Mouse (Mus musculus) left cerebral cortex, adult 2 months (tissue): Measurements from ENCODE around the gene Nt5c3b. TPM values are rescaled to one million over a fixed set of nuclear protein-coding genes. Genes with fewer than 3 reads are reported as not detected.

Source experiments
- DNase-seq, 2 experiments: peaks; one replicate each; pipeline ENCODE4 v3.0.0; 2021 to 2022; ENCODE audit warnings: low spot score in 2 of 2, mixed read lengths in 1 of 2; ENCODE audit errors: extremely low spot score in 1 of 2
- H3K27ac ChIP-seq: fragments of 200-600 bp; 2 replicates; pipeline ENCODE4 v1.8.1; 2022
- H3K4me3 ChIP-seq: fragments of 200-600 bp; 2 replicates; pipeline ENCODE4 v1.8.1; 2022
- CTCF ChIP-seq: fragments of 200-600 bp; IDR thresholded peaks from 2 replicates; pipeline ENCODE4 v1.8.1; 2022; ENCODE audit warnings: antibody characterized with exemption, mild to moderate bottlenecking, moderate library complexity
- intact Hi-C: fragments of 180-260 bp; cut with DNase I; formaldehyde crosslinking; loops from one replicate; pipeline ENCODE4 v1.15.1; 2025
- total RNA-seq, 2 experiments: library from RNA; stranded (reverse); gene quantifications; 2 replicates each; pipeline ENCODE4 v1.2.3; 2021

Gene Nt5c3b
- total RNA-seq, 2 experiments from 2014 or later: 48.4 to 64.1 TPM

DNA sequence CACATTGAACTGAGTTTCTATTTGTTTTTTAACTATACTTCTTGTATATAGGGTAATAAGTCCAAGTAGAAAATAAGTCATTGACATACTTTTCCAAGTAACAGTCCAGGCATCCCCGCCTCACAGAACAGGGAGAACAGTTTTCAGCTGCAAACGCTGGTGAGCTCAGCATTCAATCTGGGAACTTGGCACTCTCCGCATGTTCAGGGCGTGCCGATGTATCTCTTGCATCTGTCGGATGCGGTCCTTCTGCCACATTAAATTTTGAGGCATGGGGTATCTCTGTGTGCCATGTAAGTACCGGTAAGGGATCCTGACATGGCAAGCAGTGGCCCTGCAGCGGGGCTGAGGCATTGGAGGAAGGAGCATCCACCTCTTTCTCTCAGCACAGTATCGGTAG, 21.1 kb upstream of the Nt5c3b start:
- intact Hi-C loops: no loop called here

DNA sequence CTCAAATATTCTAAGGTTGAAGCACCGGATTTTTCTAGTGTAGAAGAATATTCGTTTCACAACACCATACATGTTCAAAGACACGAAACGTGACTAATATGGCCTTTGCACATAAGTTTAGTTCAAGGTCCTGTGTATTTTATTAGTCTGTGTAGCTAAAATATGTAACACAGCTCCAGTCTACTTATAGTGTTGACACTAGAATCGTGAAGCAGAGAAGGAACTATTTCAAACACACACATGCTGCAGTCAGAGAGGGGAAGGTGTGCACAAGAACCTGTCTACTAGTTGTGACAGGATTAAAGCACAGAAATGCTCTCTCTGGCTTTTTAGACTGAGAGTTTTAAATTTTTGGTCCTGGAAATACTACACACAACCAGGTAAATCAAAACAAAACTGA, 16.1 kb upstream of the Nt5c3b start:
- DNase-seq: no peak
- Histone ChIP-seq H3K27ac (no peak overlapping the region), H3K4me3 (no peak overlapping the region)
- intact Hi-C loops: no loop called here
- no peak for TF ChIP-seq CTCF

More for the DNA sequence above, 21.1 kb upstream of the Nt5c3b start:
- Histone ChIP-seq H3K27ac (no peak overlapping the region), H3K4me3 (no peak overlapping the region)
- TF ChIP-seq CTCF: no peak
- DNase-seq: no peak

DNA sequence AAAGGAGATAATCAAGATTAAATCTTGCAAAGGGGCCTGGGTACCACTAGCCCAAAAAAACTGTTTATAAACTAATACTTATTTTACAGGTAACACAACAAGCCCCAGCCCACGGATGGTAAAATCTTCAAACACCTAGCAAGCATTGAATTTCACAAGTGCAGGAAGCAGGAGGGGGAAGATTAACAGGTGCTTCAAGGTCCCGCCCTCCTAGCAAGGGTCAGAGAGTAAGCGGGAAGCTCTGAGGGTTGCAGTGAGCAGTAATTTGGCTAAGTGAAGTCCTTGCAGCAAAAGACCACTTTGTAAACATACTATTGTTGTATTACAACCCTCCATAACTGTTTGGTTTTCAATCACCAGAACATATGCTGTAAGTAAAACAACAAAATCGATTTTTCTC, 15.6 kb upstream of the Nt5c3b start:
- no peak for TF ChIP-seq CTCF
- intact Hi-C loops: no loop called here
- Histone ChIP-seq H3K4me3 (no peak overlapping the region), H3K27ac (no peak overlapping the region)
- DNase-seq: no peak

DNA sequence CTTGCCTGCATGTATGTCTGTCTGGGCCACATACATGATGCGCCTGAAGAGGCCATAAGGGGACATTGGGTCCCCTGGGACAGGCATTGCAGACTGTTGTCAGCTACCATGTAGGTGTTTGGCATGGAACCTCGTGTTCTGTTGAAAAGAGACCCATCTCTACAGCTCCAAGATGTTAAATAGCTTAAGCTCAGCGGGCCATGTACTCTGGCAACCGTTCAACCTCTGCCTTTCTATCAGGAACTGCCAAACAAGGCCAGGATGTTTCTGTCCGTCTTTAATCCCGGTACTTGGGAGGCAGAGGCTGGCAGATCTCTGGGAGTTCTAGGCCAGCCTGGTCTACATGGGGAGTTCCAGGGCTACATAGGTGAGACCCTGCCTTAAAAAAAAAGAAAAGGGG, 1.0 kb upstream of the Nt5c3b start:
- no peak overlapping the region for H3K4me3 ChIP-seq
- intact Hi-C loops: no loop called here
- no peak for DNase-seq
- no peak for TF ChIP-seq CTCF
- no peak overlapping the region for H3K27ac ChIP-seq

DNA sequence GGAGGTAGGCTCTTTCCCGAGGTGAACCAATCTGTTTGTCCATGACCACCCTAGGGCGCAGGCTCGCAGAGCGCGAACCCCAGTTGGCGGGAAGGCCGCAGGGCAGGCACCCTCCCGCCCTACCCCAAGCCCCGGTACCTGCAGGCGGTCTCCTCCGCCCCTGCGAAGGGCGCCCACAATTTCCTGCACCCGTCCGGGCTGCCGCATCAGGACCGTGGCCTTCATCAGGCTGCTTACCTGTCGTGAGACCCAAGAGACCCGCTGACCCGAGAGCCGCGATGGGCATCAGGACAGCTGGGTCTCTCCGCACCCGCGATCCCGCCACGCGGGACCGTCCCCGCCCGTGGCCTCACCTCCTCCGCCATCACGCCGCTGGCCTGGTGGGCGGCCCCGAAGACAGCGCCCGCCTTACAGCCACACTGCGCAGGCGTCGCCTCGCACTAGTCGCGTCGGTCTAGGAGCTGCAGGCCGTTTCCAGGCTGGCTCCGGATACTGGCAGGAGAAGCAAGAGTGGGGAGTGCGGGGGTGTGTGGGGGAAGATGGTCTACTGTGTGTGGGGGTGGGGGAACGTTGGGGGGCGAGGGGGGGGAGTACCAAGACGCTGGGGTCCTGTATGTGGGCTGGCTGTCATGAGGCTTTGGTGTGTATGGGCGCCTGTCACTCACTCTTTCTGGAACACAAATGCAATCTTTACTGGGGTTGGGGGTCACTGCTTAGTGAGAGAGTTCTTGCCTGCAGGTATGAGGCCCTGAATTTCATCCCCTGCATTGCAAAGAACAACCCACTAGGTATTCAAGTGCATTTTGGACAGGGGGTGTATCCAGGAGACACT, 701 bp downstream of the Nt5c3b start:
- TF ChIP-seq CTCF: no peak
- intact Hi-C loops: no loop called here

DNA sequence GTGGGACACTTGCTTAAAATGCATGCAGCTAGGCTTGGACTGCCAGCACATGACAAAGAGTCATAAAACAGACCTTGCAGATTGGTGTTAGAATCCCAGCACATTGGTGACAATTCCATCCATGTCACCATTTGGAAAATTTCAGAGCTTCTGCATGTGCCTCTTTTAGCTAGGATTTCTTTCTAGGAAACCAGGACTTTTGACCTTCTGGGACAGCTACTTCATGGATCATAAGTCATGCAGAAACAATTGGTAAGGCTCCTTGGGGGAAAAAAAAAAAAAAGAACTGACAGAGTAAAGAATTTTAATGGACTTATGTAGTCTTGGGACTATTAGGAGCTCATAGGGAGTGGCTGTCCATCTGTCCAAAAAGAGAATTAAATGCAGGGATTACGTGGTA, 3.7 kb downstream of the Nt5c3b start:
- Histone ChIP-seq H3K4me3 (no peak overlapping the region), H3K27ac (no peak overlapping the region)
- no peak for TF ChIP-seq CTCF
- no peak for DNase-seq
- intact Hi-C loops: no loop called here

More for the DNA sequence above, 701 bp downstream of the Nt5c3b start:
- H3K4me3 ChIP-seq: peak overlapping the region; percentile 72
- H3K27ac ChIP-seq: peak overlapping the region; percentile 91
- peak; percentile 84 for DNase-seq

DNA sequence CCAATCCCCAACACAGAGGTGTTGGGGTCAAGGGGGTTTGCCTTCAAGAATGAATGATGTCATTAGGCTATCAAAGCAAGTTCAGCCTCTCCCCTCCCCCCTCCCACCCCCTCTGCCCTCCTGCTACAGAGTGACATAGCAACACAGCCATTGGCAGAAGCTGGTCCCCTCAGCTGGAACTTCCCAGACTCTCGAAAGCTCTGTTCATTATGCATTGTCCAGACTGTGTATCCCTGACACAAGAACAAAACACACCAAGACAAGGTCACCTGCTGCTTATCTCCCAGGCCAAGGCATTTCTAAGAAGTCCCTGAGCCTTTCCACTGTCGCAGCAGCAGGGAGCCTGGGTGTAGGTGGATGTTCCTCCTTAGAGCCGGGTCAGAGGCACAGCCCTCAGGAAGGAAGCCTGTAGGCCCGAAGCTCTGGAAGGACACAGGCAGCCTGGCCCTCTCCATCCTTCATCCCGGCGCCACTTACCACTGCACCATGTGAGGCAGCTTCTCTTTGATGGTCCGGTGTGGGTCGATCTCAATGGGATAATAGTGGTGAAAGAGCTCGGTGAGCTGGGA, 5.8 kb downstream of the Nt5c3b start:
- no peak for DNase-seq
- no peak for TF ChIP-seq CTCF
- no peak overlapping the region for H3K27ac ChIP-seq
- intact Hi-C loops: no loop called here
- H3K4me3 ChIP-seq: no peak overlapping the region

DNA sequence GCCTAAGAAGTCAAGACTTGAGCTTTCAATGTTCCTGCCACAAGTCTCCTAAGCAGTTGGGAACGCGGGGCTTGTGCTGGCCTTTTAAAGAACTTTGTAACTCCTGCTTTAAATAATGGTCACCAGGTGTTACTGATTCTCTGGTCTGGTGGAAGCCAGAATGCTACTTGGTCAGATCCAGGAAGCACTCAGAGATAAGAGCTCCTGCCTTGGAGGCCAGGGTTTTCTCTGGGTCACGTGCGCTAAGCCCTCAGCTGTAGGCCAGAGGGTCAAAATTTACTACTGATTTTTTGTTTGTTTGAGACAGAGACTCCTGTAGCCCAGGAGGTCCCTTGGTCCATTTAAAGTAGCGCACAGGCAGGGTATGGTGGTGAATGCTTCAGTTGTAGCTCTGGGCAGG, 9.6 kb downstream of the Nt5c3b start:
- no peak for TF ChIP-seq CTCF
- no peak for DNase-seq
- Histone ChIP-seq H3K27ac (no peak overlapping the region), H3K4me3 (no peak overlapping the region)
- intact Hi-C loops: no loop called here

DNA sequence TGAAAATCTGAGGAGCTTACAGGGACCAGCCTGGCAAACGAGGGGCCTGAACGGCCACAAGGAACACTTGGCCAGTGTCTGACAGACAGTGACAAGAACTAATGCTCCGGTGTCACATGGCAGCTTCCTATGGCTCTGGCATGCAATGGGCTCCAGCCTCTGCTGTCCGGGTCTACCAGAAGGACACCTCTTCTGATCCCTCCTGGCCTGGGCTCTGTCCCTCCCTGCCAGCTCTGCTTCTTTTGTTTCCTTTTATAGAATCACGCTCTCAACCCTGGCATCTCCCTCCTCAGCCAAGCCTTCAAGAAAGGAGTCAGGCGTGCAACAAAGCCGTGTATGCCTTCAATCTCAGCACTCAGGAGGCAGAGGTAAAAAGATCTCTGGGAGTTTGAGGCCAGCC, 11.6 kb downstream of the Nt5c3b start:
- peak overlapping the region; percentile 25; the same call in 1 of the 2 replicates for H3K27ac ChIP-seq
- intact Hi-C loops: no loop called here
- no peak for DNase-seq
- H3K4me3 ChIP-seq: no peak overlapping the region
- TF ChIP-seq CTCF: no peak

DNA sequence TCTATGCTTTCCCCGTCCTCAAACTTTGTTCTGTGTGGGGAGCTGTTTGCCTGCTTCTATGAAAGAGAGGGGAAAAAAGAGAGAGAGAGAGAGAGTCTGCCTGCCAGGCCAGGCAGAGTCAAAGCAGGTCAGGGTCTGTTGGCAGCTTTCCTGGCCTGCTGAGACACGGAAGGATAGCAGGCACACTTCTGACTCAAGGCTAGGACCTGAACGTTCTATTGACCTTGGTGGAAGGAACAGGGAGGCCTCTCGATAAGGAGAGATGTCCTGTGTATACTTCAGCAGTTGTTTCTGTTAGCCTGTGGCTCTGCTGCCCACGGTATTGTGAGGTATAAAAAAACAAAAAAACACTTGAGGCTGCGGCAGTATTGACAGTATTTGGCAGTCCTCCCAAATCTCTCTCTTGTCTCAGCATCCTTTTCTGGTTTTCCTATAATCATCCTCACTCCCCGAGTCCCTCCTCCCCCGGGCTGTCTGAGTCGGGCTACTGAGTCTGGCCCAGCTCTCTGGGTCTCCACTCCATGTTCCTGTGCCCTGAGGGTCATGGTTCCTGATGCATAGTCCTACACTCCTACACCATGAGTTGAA, 12.9 kb downstream of the Nt5c3b start:
- no peak for DNase-seq
- intact Hi-C loops: no loop called here
- Histone ChIP-seq H3K4me3 (no peak overlapping the region), H3K27ac (peak overlapping the region; percentile 42)
- TF ChIP-seq CTCF: no peak

DNA sequence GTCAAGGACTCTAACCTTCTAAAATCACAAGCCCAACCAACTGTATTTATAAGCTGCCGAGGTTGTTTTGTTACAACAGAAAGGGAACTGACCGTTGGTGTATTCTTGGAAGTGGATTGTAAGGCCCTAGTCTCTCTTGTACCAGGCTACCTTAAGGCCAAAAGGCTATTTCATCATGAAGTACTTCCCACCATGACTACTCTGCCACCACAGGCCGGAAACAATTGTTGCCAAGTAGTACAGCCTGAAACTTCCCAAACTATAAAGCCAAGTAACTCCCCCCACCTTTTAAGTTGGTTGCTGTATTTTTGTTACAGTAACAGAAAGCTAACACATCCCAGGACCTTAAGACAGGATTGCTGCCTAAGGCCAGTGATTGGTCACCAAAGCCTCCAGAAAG, 14.8 kb downstream of the Nt5c3b start:
- no peak for TF ChIP-seq CTCF
- no peak overlapping the region for H3K27ac ChIP-seq
- intact Hi-C loops: loop anchor here (2.0 kb wide), 1 partner anchor 46 kb away; the partner anchor contains the start of gene Klhl11
- no peak for DNase-seq
- no peak overlapping the region for H3K4me3 ChIP-seq

DNA sequence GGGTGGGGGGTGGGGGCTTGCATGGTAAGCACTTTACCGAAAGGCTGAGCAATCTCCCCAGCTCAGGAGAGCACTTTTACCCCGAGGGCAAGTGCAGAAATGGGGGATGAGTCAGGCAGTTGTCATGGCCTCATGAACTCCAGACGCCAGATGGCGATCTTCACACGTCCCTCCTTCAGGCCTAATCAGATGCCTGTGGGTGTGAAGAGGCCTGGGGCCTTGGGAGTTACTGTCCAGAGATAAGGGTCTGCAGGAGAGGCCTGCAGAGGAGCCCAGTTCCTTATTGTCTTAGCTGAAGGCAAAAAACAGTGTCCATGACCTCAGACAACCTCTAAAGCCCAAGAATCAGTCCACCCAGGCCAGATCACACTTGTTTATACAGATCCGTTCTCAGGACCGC, 15.8 kb downstream of the Nt5c3b start:
- Histone ChIP-seq H3K4me3 (no peak overlapping the region), H3K27ac (no peak overlapping the region)
- intact Hi-C loops: loop anchor here (2.0 kb wide), 1 partner anchor 47 kb away; the partner anchor contains the start of gene Klhl11
- TF ChIP-seq CTCF: peak; percentile 66
- DNase-seq: peak; percentile 63 to 65
